Mouse (Mus musculus): ENCODE measurements around the gene Csnk1g1.

DNA sequence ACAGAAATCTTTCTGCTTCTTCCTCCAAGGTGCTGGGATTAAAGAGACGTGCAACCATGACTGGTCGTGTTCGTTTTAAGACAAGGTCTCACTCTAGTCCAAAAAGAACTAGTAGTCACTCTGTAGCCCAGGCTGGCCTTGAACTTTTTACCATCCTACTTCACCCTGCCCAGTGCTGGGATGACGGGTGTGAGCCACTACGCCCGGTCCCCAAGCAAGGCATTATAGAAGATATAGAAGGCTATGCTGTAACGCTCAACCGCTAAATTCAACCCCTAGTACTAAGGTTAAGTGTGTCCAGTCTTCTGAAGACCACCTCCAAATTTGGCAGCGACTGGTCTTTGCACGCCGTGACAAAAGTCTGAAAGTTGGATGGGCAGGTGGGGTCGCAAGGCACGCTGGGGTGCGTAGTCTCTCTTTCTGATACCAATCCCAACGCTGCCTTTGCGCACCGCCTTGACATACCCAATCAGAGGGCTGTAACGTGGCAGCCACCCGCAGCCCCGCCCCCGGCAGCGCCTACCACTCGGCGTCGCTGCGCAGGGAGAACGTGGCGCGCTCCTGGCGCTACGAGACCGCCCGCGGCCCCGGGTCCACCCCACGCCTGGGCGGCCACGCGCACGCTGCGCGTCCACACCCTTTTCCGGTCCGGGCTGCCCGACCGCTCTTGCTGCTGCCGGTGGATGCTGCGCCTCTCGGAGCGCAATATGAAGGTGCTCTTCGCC, 151.0 kb downstream of the Csnk1g1 start, which contains the start of gene Ppib:
- TF ChIP-seq POLR2A (IDR thresholded peaks at IDR 0.05; ENCODE audit: extremely low read depth, insufficient read depth, low read length), result peak; percentile 89
- no peak for TF ChIP-seq CTCF (IDR thresholded peaks at IDR 0.05; ENCODE audit: low read depth, low read length)
